Mouse (Mus musculus) limb, embryonic 11.5 days (tissue): ENCODE measurements around the gene Eef1akmt2. TPM values are rescaled to one million over a fixed set of nuclear protein-coding genes. Genes with fewer than 3 reads are reported as not detected.
A peak's percentile ranks its signal among the peaks of the same experiment; 100 is the strongest.

Experiments
- ATAC-seq: fragments of 200-750 bp; cut with Nextera tagmentation; 2 replicates; pipeline ENCODE4 v1.8.0; 2017; ENCODE audit warnings: low read depth; ENCODE audit not compliant: insufficient number of reproducible peaks, low FRiP score, low TSS enrichment
- DNase-seq: peaks from one replicate; pipeline ENCODE4 v3.0.0-alpha.2; 2015; ENCODE audit warnings: low spot score
- H3K27ac ChIP-seq: fragments of 300-500 bp; sonication (generic); replicated peaks from 2 replicates; pipeline ENCODE4 v1.5.1; 2014; ENCODE audit warnings: low read depth, mild to moderate bottlenecking, low read length
- H3K27me3 ChIP-seq: fragments of 300-500 bp; sonication (generic); 2 replicates; pipeline ENCODE4 v1.6.1; 2014; ENCODE audit warnings: mild to moderate bottlenecking, low read length, mixed read lengths; ENCODE audit not compliant: control insufficient read depth, insufficient read depth
- H3K36me3 ChIP-seq: fragments of 300-500 bp; sonication (generic); 2 replicates; pipeline ENCODE4 v1.6.1; 2014; ENCODE audit warnings: mild to moderate bottlenecking, low read length, moderate library complexity, mixed read lengths; ENCODE audit not compliant: control insufficient read depth, insufficient read depth
- H3K4me1 ChIP-seq: fragments of 300-500 bp; sonication (generic); 2 replicates; pipeline ENCODE4 v1.6.1; 2014; ENCODE audit warnings: low read length, mixed read lengths; ENCODE audit not compliant: control insufficient read depth, insufficient read depth
- H3K4me2 ChIP-seq: fragments of 300-500 bp; sonication (generic); 2 replicates; pipeline ENCODE4 v1.6.1; 2014; ENCODE audit warnings: low read depth, mild to moderate bottlenecking, moderate library complexity; ENCODE audit not compliant: severe bottlenecking
- H3K4me3 ChIP-seq: fragments of 300-500 bp; sonication (generic); 2 replicates; pipeline ENCODE4 v1.5.1; 2014; ENCODE audit warnings: low read depth, low read length
- H3K9ac ChIP-seq: fragments of 300-500 bp; sonication (generic); 2 replicates; pipeline ENCODE4 v1.6.1; 2014; ENCODE audit warnings: mild to moderate bottlenecking, low read length
- H3K9me3 ChIP-seq: fragments of 300-500 bp; sonication (generic); 2 replicates; pipeline ENCODE4 v1.6.1; 2016; ENCODE audit warnings: low read length; ENCODE audit not compliant: control insufficient read depth
- WGBS: fragments of 180-500 bp; shearing (Covaris S2); extraction: QIAGEN DNeasy Blood & Tissue Kit; methylation state at CpG from one replicate; pipeline ENCODE4 v1.1.7; 2014; 5-methylcytosine and 5-hydroxymethylcytosine counted together
- polyA plus RNA-seq: library from polyadenylated mRNA; unstranded; fragments of >200 nt; fragmentation: Nextera tagmentation; extraction: Ambion mirVana; gene quantifications from 2 replicates; pipeline ENCODE4 v1.2.1, GENCODE M21; 2014

Gene Eef1akmt2
- polyA plus RNA-seq, 1 experiment from 2014 or later, result 76.6 TPM

GRCm38 (mm10) chr7:132781850-132782249 is 70.6 kb downstream of the Eef1akmt2 start:
- WGBS, result 61% methylated on average over 6 of the region's 6 CpGs
- DNase-seq (no peak), ATAC-seq (no peak)
- Histone ChIP-seq H3K4me3 (no peak overlapping the region), H3K27me3 (no peaks in the 10 kb centered on the region), H3K27ac (no peak overlapping the region), H3K4me1 (peaks cover 22% of the 10 kb centered on the region), H3K9ac (no peak overlapping the region), H3K9me3 (no peaks in the 10 kb centered on the region), H3K36me3 (peaks cover 2% of the 10 kb centered on the region; the same call in 1 of the 2 replicates), H3K4me2 (no peak overlapping the region; the same call in 1 of the 2 replicates)

GRCm38 (mm10) chr7:132781130-132781814 is 71.2 kb downstream of the Eef1akmt2 start:
- Histone ChIP-seq H3K9ac (no peak overlapping the region), H3K4me1 (peaks cover 22% of the 10 kb centered on the region), H3K27me3 (no peaks in the 10 kb centered on the region), H3K4me3 (no peak overlapping the region), H3K9me3 (no peaks in the 10 kb centered on the region), H3K4me2 (peak overlapping the region; percentile 5; the same call in 1 of the 2 replicates), H3K36me3 (peaks cover 5% of the 10 kb centered on the region; the same call in 1 of the 2 replicates), H3K27ac (no peak overlapping the region)
- DNase-seq (peak; percentile 33), ATAC-seq (no peak; the same call in 1 of the 2 replicates)
- 31% methylated on average over 7 of the region's 7 CpGs for WGBS

DNA sequence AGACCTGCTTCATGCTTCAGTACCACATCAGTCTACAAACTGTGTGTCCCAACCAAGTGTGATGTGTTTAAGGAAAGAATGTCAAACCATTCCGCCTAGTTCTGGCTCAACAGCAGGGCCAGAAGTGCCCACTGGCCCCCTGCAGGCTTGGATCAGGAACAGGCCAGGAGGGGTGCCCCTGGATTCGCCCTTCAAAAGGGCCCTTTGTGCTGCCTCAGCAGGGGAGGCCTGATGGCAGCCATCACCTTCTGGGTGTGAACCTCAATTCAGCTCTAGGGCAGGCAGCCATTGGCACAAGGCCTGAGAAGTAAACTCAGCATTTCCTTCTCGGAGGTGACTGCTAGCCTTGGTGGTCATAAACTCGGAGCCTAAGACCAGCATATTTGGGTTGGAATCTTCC is 71.9 kb downstream of the Eef1akmt2 start:
- peak; percentile 32 for DNase-seq

GRCm38 (mm10) chr7:132778630-132779029 is 73.8 kb downstream of the Eef1akmt2 start:
- no peak for DNase-seq
- Histone ChIP-seq H3K36me3 (peaks cover 5% of the 10 kb centered on the region; the same call in 1 of the 2 replicates), H3K4me1 (peaks cover 24% of the 10 kb centered on the region), H3K4me3 (no peak overlapping the region), H3K4me2 (no peak overlapping the region), H3K9ac (no peak overlapping the region), H3K27me3 (no peaks in the 10 kb centered on the region), H3K27ac (no peak overlapping the region), H3K9me3 (no peaks in the 10 kb centered on the region)
- 78% methylated on average over 13 of the region's 13 CpGs for WGBS
- no peak for ATAC-seq

More for the DNA sequence above, 71.9 kb downstream of the Eef1akmt2 start:
- H3K27me3 ChIP-seq, result no peaks in the 10 kb centered on the region
- no peak overlapping the region for H3K9ac ChIP-seq
- no peak overlapping the region; the same call in 1 of the 2 replicates for H3K27ac ChIP-seq
- H3K4me2 ChIP-seq, result no peak overlapping the region
- WGBS, result 48% methylated on average over 4 of the region's 4 CpGs
- 0 out of 2 replicates have a peak, but pooled peaks have one; percentile 44 for ATAC-seq
- H3K36me3 ChIP-seq, result peaks cover 5% of the 10 kb centered on the region; the same call in 1 of the 2 replicates
- no peaks in the 10 kb centered on the region for H3K9me3 ChIP-seq
- no peak overlapping the region for H3K4me3 ChIP-seq
- H3K4me1 ChIP-seq, result peaks cover 22% of the 10 kb centered on the region

DNA sequence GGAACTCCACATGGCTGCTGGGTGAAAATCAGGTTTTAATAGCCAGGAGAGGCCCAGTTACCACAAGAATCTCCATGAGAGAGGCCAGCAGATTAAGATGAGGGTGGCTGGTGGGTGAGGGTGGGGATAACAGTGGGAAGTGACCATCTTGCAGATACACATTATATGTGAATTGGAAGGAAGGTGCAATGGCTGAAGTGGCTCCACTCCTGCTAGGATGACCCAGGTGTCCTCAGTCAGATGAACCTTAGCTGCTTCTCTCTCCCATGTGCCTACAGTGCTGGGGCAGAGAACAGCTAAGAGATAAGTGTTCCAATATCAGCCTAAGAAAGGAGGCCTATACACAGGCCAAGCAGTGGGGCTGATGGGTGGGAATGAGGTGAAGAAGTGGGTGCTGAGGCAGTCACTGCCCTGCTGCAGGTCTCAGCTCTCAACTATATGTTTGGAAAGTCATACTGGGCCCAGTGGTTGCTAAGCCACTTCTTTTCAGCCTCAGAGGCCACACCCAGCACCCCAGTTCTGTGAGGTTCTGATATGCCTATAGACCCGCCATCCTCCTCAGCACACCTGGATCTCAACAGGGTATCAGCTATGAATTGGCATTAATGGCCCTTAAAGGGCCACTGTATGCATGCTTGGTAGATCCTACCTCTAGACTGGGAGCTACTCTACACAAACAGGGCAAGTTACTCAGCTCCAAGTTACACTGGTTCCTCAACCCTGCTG is 74.6 kb downstream of the Eef1akmt2 start:
- H3K9me3 ChIP-seq, result no peaks in the 10 kb centered on the region
- 83% methylated on average over 1 of the region's 1 CpGs for WGBS
- no peak overlapping the region for H3K27ac ChIP-seq
- no peak overlapping the region for H3K4me2 ChIP-seq
- no peak overlapping the region for H3K4me3 ChIP-seq
- peaks cover 5% of the 10 kb centered on the region; the same call in 1 of the 2 replicates for H3K36me3 ChIP-seq
- DNase-seq (no peak), ATAC-seq (no peak)
- H3K27me3 ChIP-seq, result no peaks in the 10 kb centered on the region
- H3K9ac ChIP-seq, result no peak overlapping the region
- H3K4me1 ChIP-seq, result peaks cover 24% of the 10 kb centered on the region

Other genes starting within 250 kb of the Eef1akmt2 start
- gene Lhpp, start 242.0 kb downstream of the Eef1akmt2 start, polyA plus RNA-seq, result 20.6 and 22.4 TPM in 2 replicates
- 23.8 and 29.3 TPM in 2 replicates for gene Fam53b, start 38.8 kb downstream of the Eef1akmt2 start, polyA plus RNA-seq
- 40.7 and 41.3 TPM in 2 replicates for gene Abraxas2, start 6.6 kb upstream of the Eef1akmt2 start, polyA plus RNA-seq
- gene Zranb1, start 78.5 kb upstream of the Eef1akmt2 start, polyA plus RNA-seq, result 16.5 and 16.6 TPM in 2 replicates